Mouse (Mus musculus) lung, embryonic 14.5 days (tissue): Measurements from ENCODE around the gene Fbxl5. TPM values are rescaled to one million over a fixed set of nuclear protein-coding genes. Genes with fewer than 3 reads are reported as not detected.

ENCODE experiments used
- ATAC-seq: fragments of 200-750 bp; cut with Nextera tagmentation; 2 replicates; pipeline ENCODE4 v1.8.0; 2017; ENCODE audit warnings: mild to moderate bottlenecking, moderate TSS enrichment, moderate library complexity; ENCODE audit not compliant: insufficient read depth
- DNase-seq: peaks from one replicate; pipeline ENCODE4 v3.0.0-alpha.2; 2015
- H3K27ac ChIP-seq: fragments of 300-500 bp; sonication (generic); 2 replicates; pipeline ENCODE4 v1.5.1; 2014; ENCODE audit warnings: low read depth, mild to moderate bottlenecking, moderate library complexity
- H3K27me3 ChIP-seq: fragments of 300-500 bp; sonication (generic); 2 replicates; pipeline ENCODE4 v1.6.1; 2014; ENCODE audit warnings: low read length, control low read depth; ENCODE audit not compliant: insufficient read depth
- H3K36me3 ChIP-seq: fragments of 300-500 bp; sonication (generic); 2 replicates; pipeline ENCODE4 v1.6.1; 2014; ENCODE audit warnings: control low read depth; ENCODE audit not compliant: insufficient read depth
- H3K4me1 ChIP-seq: fragments of 300-500 bp; sonication (generic); 2 replicates; pipeline ENCODE4 v1.6.1; 2014; ENCODE audit warnings: antibody characterized with exemption, control low read depth; ENCODE audit not compliant: insufficient read depth
- H3K4me2 ChIP-seq: fragments of 300-500 bp; sonication (generic); 2 replicates; pipeline ENCODE4 v1.6.1; 2014; ENCODE audit warnings: mild to moderate bottlenecking
- H3K4me3 ChIP-seq: fragments of 300-500 bp; sonication (generic); 2 replicates; pipeline ENCODE4 v1.5.1; 2014; ENCODE audit warnings: low read depth, low read length
- H3K9ac ChIP-seq: fragments of 300-500 bp; sonication (generic); 2 replicates; pipeline ENCODE4 v1.6.1; 2014
- H3K9me3 ChIP-seq: fragments of 300-500 bp; sonication (generic); 2 replicates; pipeline ENCODE4 v1.6.1; 2016; ENCODE audit warnings: low read depth, low read length, control low read depth
- CTCF ChIP-seq: IDR thresholded peaks from 2 replicates; pipeline ENCODE4 v1.5.1; 2016; ENCODE audit warnings: antibody characterized with exemption, low read depth
- WGBS: fragments of 180-500 bp; shearing (Covaris S2); extraction: QIAGEN DNeasy Blood & Tissue Kit; methylation state at CpG from one replicate; pipeline ENCODE4 v1.1.7; 2014; 5-methylcytosine and 5-hydroxymethylcytosine counted together
- polyA plus RNA-seq: library from polyadenylated mRNA; unstranded; fragments of >200 nt; fragmentation: Nextera tagmentation; extraction: Ambion mirVana; gene quantifications from 2 replicates; pipeline ENCODE4 v1.2.1, GENCODE M21; 2014

Gene Fbxl5
- polyA plus RNA-seq, 1 experiment from 2014 or later: 73.2 TPM

DNA sequence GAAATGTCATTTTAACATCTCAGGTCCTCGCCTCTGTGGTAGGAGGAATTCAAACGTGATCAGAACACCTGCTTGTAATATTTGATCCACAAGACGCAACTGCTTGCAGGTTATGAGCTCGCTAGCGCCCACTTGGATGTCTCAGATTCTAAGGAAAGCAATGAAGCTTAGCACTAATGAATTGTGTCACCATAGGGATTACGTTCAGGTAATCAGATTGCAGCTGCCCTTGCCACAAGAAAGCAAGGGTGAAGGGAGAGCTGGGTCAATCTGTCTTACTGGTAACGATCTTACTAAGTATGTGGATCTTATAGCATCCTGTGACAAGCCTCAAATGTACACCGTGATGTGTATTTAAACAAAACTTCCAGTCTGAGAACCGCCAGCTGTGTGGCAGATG is 5.9 kb upstream of the Fbxl5 start:
- H3K27ac ChIP-seq: no peak overlapping the region
- no peaks in the 10 kb centered on the region for H3K4me1 ChIP-seq
- 56% methylated on average over 9 of the region's 9 CpGs for WGBS
- ATAC-seq: no peak
- no peaks in the 10 kb centered on the region for H3K27me3 ChIP-seq
- H3K36me3 ChIP-seq: no peaks in the 10 kb centered on the region
- no peak overlapping the region for H3K9ac ChIP-seq
- H3K4me2 ChIP-seq: no peak overlapping the region
- DNase-seq: no peak
- no peak overlapping the region for H3K4me3 ChIP-seq
- no peaks in the 10 kb centered on the region for H3K9me3 ChIP-seq
- no peak for TF ChIP-seq CTCF

DNA sequence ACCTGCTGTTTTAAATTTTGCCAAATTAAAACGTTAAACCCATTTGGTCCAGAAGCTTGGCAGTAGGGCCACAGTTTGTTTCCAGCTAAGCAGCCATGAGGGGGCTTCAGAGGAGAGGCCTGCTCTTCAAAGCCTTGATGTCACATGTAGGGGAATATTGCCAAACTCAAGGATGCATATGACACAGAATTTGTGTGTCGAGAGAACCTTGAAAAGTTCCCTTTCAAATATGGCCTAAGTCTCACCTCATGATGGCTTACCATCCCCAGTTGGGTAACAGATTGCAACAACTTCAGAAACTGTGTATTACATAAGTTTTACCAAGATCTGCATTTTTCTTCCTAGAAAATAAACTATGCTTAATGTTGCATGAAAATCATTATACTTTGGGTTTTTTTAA is 5.4 kb upstream of the Fbxl5 start:
- no peak for DNase-seq
- no peak for ATAC-seq
- Histone ChIP-seq H3K9me3 (no peaks in the 10 kb centered on the region), H3K4me1 (no peaks in the 10 kb centered on the region), H3K4me3 (no peak overlapping the region), H3K4me2 (no peak overlapping the region), H3K27me3 (no peaks in the 10 kb centered on the region), H3K27ac (no peak overlapping the region), H3K9ac (no peak overlapping the region), H3K36me3 (no peaks in the 10 kb centered on the region)
- no peak for TF ChIP-seq CTCF
- WGBS: 86% methylated on average over 2 of the region's 2 CpGs

DNA sequence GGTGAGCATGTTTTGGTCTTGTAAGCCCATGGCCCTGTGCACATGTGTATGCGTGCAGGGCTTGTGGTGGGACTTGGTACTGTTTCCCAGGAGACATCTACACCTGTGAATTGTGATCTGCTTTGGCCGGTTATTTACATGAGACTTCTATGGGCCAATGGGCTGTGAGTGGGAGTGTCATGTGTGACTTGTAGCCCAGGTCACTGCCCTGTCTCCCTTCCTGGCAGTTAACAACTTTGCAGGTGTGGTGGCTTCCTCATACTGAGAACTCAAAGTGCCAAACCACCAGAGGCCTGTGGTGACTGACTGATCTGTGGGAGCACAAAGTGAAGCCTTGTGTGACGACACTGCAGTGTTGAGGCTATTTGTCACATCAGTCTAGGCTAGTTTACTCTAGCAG is 3.1 kb upstream of the Fbxl5 start:
- H3K9ac ChIP-seq: no peak overlapping the region
- ATAC-seq: peak; percentile 44; the same call in 1 of the 2 replicates
- no peak overlapping the region for H3K4me2 ChIP-seq
- 75% methylated on average over 3 of the region's 3 CpGs for WGBS
- H3K27me3 ChIP-seq: no peaks in the 10 kb centered on the region
- no peaks in the 10 kb centered on the region for H3K9me3 ChIP-seq
- no peak for DNase-seq
- no peaks in the 10 kb centered on the region for H3K4me1 ChIP-seq
- H3K4me3 ChIP-seq: no peak overlapping the region
- H3K27ac ChIP-seq: no peak overlapping the region
- TF ChIP-seq CTCF: no peak
- no peaks in the 10 kb centered on the region for H3K36me3 ChIP-seq

DNA sequence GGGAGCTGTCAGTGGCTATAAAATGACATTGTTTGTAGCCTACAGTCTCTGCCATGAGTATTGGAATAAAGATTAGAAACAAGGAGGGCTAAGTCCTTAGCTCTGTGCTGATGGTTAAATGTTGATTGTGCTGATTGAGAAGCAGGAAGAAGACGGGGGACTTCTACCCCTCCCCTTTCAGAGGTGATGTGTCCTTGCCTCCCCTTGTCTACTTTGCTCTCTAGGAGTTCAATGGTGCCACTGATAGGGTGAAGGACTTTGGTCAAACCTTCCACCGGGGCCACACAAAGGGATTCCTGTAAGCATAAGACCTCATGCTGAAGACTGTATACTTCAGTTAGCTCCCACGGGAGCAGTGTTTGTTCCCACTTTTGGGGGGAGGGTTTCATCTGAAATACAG is 1.4 kb upstream of the Fbxl5 start:
- H3K36me3 ChIP-seq: no peaks in the 10 kb centered on the region
- TF ChIP-seq CTCF: no peak
- 0 out of 2 replicates have a peak, but pooled peaks cover 4% of the 10 kb centered on the region for H3K4me1 ChIP-seq
- H3K4me2 ChIP-seq: no peak overlapping the region
- H3K4me3 ChIP-seq: no peak overlapping the region
- no peak for DNase-seq
- no peak for ATAC-seq
- H3K27me3 ChIP-seq: no peaks in the 10 kb centered on the region
- WGBS: 76% methylated on average over 3 of the region's 3 CpGs
- H3K27ac ChIP-seq: no peak overlapping the region
- no peak overlapping the region for H3K9ac ChIP-seq
- H3K9me3 ChIP-seq: no peaks in the 10 kb centered on the region

DNA sequence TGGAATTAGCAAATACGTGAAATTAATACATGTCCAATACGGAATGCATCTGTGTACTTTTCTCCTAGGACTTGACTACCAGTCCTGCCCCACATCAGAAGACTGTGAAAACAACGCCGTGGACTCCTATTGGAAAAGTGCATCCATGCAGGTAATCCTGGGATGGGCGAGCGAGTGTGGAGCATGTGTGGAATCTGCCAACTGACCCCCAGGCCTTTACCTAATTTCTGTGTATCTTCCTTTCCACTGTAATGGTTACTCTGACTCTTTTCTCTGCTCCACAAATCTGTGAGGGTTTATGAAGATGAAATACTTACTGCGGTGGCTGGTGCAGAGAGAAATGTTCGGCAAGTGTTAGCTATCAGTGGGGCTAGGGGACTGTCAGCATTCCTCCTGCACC is 761 bp upstream of the Fbxl5 start:
- no peak overlapping the region for H3K4me3 ChIP-seq
- no peaks in the 10 kb centered on the region for H3K9me3 ChIP-seq
- no peaks in the 10 kb centered on the region for H3K27me3 ChIP-seq
- no peaks in the 10 kb centered on the region for H3K36me3 ChIP-seq
- H3K4me1 ChIP-seq: 0 out of 2 replicates have a peak, but pooled peaks cover 4% of the 10 kb centered on the region
- 90% methylated on average over 8 of the region's 8 CpGs for WGBS
- no peak overlapping the region for H3K9ac ChIP-seq
- no peak for DNase-seq
- no peak for ATAC-seq
- no peak for TF ChIP-seq CTCF
- H3K4me2 ChIP-seq: no peak overlapping the region
- no peak overlapping the region for H3K27ac ChIP-seq

DNA sequence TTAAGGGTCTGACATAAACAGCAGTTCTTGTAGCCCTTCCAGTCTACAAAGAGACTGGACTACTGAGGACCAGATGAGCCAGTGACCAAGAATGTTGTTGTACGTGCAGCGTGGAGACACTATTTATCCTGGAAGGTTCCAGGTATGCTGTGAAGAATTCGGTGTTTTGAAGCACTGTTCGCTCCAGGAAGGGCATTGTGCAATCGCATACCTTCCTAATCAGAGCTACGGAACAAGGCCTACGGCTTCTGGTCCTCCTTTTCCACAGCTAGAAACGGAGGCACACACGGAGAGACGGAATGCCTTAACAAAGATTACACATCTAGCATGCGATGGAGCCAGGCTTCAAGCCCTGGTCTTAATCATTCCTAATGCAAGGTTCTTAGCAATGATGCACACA is 653 bp downstream of the Fbxl5 start:
- H3K4me3 ChIP-seq: no peak overlapping the region
- WGBS: 63% methylated on average over 11 of the region's 11 CpGs
- no peak overlapping the region for H3K9ac ChIP-seq
- no peak for TF ChIP-seq CTCF
- H3K4me1 ChIP-seq: 0 out of 2 replicates have a peak, but pooled peaks cover 4% of the 10 kb centered on the region
- H3K4me2 ChIP-seq: no peak overlapping the region
- DNase-seq (peak; percentile 35), ATAC-seq (no peak)
- no peaks in the 10 kb centered on the region for H3K36me3 ChIP-seq
- no peak overlapping the region for H3K27ac ChIP-seq
- no peaks in the 10 kb centered on the region for H3K27me3 ChIP-seq
- no peaks in the 10 kb centered on the region for H3K9me3 ChIP-seq

DNA sequence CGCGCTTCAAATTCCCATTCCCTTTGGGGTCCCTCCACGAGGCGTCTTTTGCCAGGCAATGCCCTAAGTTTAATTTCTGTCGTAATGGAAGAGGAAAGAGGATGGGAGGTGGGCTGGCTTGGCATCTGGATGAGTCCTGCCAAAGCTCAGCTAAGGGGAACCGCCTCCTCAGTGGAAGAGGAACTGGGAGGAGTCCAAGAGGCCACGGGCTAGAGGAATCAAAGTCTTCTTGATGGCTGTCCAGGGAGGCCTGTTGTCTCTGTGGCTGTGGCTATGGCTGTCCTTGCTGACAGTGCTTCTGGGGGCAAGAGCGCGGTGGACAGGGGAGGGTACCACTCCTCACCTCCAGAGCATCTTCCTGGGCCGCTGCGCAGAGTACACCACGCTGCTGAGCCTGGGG is 2.7 kb downstream of the Fbxl5 start, which contains the start of gene Bst1:
TSS of gene Bst1 (plus strand) at position 191 of the 400 bp plus-strand sequence.
- DNase-seq: peak; percentile 44

DNA sequence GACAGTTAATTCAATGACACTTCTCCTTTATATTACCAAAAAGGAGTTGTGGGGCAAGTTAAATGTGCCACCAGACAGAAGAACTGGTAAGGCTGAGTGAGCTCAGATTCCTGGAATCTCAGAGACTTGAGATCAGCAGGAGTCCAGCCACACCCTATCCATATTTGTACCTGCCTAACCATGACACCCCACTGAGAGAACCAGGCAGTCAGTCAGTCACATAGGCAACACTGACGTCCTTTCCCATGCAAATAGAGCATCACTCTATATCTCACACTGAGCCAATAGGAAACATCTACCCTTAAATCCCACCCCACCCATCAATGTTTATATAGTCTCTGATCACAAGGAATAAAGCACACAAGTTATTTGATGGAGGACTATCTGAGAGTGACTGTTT is 5.7 kb downstream of the Fbxl5 start:
- no peak for ATAC-seq
- Histone ChIP-seq H3K4me1 (0 out of 2 replicates have a peak, but pooled peaks cover 4% of the 10 kb centered on the region), H3K4me3 (no peak overlapping the region), H3K9me3 (no peaks in the 10 kb centered on the region), H3K9ac (no peak overlapping the region), H3K27me3 (no peaks in the 10 kb centered on the region), H3K4me2 (no peak overlapping the region), H3K36me3 (no peaks in the 10 kb centered on the region), H3K27ac (no peak overlapping the region)
- WGBS: 41% methylated on average over 1 of the region's 1 CpGs
- TF ChIP-seq CTCF: no peak
- no peak for DNase-seq

More for the DNA sequence above, 2.7 kb downstream of the Fbxl5 start, which contains the start of gene Bst1:
- 0 out of 2 replicates have a peak, but pooled peaks cover 4% of the 10 kb centered on the region for H3K4me1 ChIP-seq
- 40% methylated on average over 12 of the region's 12 CpGs for WGBS
- no peak within 1 kb of the TSS for H3K27ac ChIP-seq
- no peak for TF ChIP-seq CTCF
- no peak within 1 kb of the TSS for H3K9ac ChIP-seq
- H3K9me3 ChIP-seq: no peaks in the 10 kb centered on the region
- ATAC-seq: peak; percentile 44; the same call in 1 of the 2 replicates
- no peaks in the 10 kb centered on the region for H3K36me3 ChIP-seq
- H3K4me2 ChIP-seq: no peak within 1 kb of the TSS
- H3K27me3 ChIP-seq: no peaks in the 10 kb centered on the region
- H3K4me3 ChIP-seq: no peak within 1 kb of the TSS
